Mouse (Mus musculus) CH12.LX (cell line): ENCODE data around the gene Nup54. TPM values are rescaled to one million over a fixed set of nuclear protein-coding genes. Genes with fewer than 3 reads are reported as not detected.

Source experiments
- DNase-seq: peaks from one replicate; pipeline ENCODE4 v3.0.0-alpha.2; 2013; ENCODE audit errors: extremely low read depth
- H3K27ac ChIP-seq: 2 replicates; pipeline ENCODE4 v1.5.1; 2012; ENCODE audit warnings: low read depth, mild to moderate bottlenecking, control low read depth, moderate library complexity; ENCODE audit not compliant: insufficient read depth
- H3K27me3 ChIP-seq: replicated peaks from 2 replicates; pipeline ENCODE3; 2012; ENCODE audit warnings: inconsistent platforms
- H3K36me3 ChIP-seq, 2 experiments: replicated peaks in 1 of 2; 2 replicates each; pipeline versions ENCODE3 to v1.6.1; 2012; ENCODE audit warnings: inconsistent platforms in 1 of 2, low read length in 1 of 2, mild to moderate bottlenecking in 1 of 2, mixed read lengths in 1 of 2, moderate library complexity in 1 of 2; ENCODE audit not compliant: control insufficient read depth in 1 of 2, insufficient read depth in 1 of 2
- H3K4me1 ChIP-seq, 2 experiments: 2 replicates each; pipeline ENCODE4 v1.6.1; 2012; ENCODE audit warnings: inconsistent platforms in 1 of 2, moderate library complexity in 1 of 2; ENCODE audit not compliant: insufficient read depth in 2 of 2, control insufficient read depth in 1 of 2
- H3K4me2 ChIP-seq: 2 replicates; pipeline ENCODE4 v1.6.1; 2012; ENCODE audit warnings: low read depth, mild to moderate bottlenecking, control low read depth; ENCODE audit not compliant: poor library complexity, insufficient read depth, severe bottlenecking
- H3K4me3 ChIP-seq, 3 experiments: fragments of 150-350 bp in 1 of 3; sonication (generic) in 1 of 3; replicated peaks in 1 of 3; 2 replicates each; pipeline versions ENCODE3 to v1.5.1; 2011 to 2012; ENCODE audit warnings: low read depth in 2 of 3, low read length in 2 of 3, mild to moderate bottlenecking in 2 of 3, moderate library complexity in 2 of 3, control low read depth in 1 of 3, improper control_type of control experiment in 1 of 3, inconsistent platforms in 1 of 3, mixed read lengths in 1 of 3; ENCODE audit not compliant: poor library complexity in 1 of 3
- H3K79me2 ChIP-seq: replicated peaks from 2 replicates; pipeline ENCODE4 v1.6.1; 2012; ENCODE audit warnings: mild to moderate bottlenecking, moderate library complexity; ENCODE audit not compliant: control insufficient read depth, poor library complexity, insufficient read depth, severe bottlenecking; ENCODE audit errors: extremely low read depth
- H3K9ac ChIP-seq: 2 replicates; pipeline ENCODE4 v1.6.1; 2012; ENCODE audit warnings: low read depth, mild to moderate bottlenecking, control low read depth, moderate library complexity; ENCODE audit not compliant: insufficient read depth
- H3K9me3 ChIP-seq: replicated peaks from 2 replicates; pipeline ENCODE3; 2012; ENCODE audit warnings: low read length, inconsistent platforms, mixed read lengths
- CHD1 ChIP-seq: IDR thresholded peaks from 2 replicates; pipeline ENCODE4 v1.6.1; 2012; ENCODE audit warnings: low read depth, low read length, improper control_type of control experiment, inconsistent platforms
- CHD2 ChIP-seq: IDR thresholded peaks from 2 replicates; pipeline ENCODE4 v1.6.1; 2011; ENCODE audit warnings: low read length, improper control_type of control experiment
- CTCF ChIP-seq, 2 experiments: IDR thresholded peaks in 1 of 2; conservative IDR thresholded peaks in 1 of 2; 2 replicates each; pipeline ENCODE4 v1.5.1; 2011 to 2012; ENCODE audit warnings: low read depth in 2 of 2, low read length in 2 of 2, improper control_type of control experiment in 1 of 2, inconsistent platforms in 1 of 2, mild to moderate bottlenecking in 1 of 2, moderate library complexity in 1 of 2
- ETS1 ChIP-seq: conservative IDR thresholded peaks from 2 replicates; pipeline ENCODE4 v1.6.1; 2012; ENCODE audit warnings: low read depth, mild to moderate bottlenecking, inconsistent platforms, low read length, improper control_type of control experiment, moderate library complexity
- HCFC1 ChIP-seq: IDR thresholded peaks from 2 replicates; pipeline ENCODE4 v1.6.1; 2012; ENCODE audit warnings: low read depth, mild to moderate bottlenecking, inconsistent platforms, low read length, improper control_type of control experiment
- IRF4 ChIP-seq: IDR thresholded peaks from 2 replicates; pipeline ENCODE4 v1.6.1; 2014; ENCODE audit warnings: low read depth, mild to moderate bottlenecking, inconsistent platforms, low read length, improper control_type of control experiment
- JUN ChIP-seq: IDR thresholded peaks from 2 replicates; pipeline ENCODE4 v1.6.1; 2011; ENCODE audit warnings: low read depth, mild to moderate bottlenecking, low read length, improper control_type of control experiment, moderate library complexity; ENCODE audit not compliant: insufficient read depth
- KAT2A ChIP-seq: IDR thresholded peaks from 2 replicates; pipeline ENCODE4 v1.6.1; 2012; ENCODE audit warnings: low read length, improper control_type of control experiment, inconsistent platforms; ENCODE audit not compliant: insufficient replicate concordance
- NELFE ChIP-seq: IDR thresholded peaks from 2 replicates; pipeline ENCODE4 v1.6.1; 2011; ENCODE audit warnings: low read depth, low read length, improper control_type of control experiment
- NRF1 ChIP-seq: IDR thresholded peaks from 2 replicates; pipeline ENCODE4 v1.6.1; 2014; ENCODE audit warnings: low read depth, mild to moderate bottlenecking, inconsistent platforms, low read length, improper control_type of control experiment, moderate library complexity
- RAD21 ChIP-seq: IDR thresholded peaks from 2 replicates; pipeline ENCODE4 v1.6.1; 2011; ENCODE audit warnings: low read depth, mild to moderate bottlenecking, low read length, improper control_type of control experiment, moderate library complexity
- RCOR1 ChIP-seq: conservative IDR thresholded peaks from 2 replicates; pipeline ENCODE4 v1.6.1; 2012; ENCODE audit warnings: low read depth, mild to moderate bottlenecking, inconsistent platforms, low read length, improper control_type of control experiment
- SIN3A ChIP-seq: IDR thresholded peaks from 2 replicates; pipeline ENCODE4 v1.6.1; 2012; ENCODE audit warnings: low read length, improper control_type of control experiment, inconsistent platforms
- SMC3 ChIP-seq: IDR thresholded peaks from 2 replicates; pipeline ENCODE4 v1.6.1; 2011; ENCODE audit warnings: low read depth, low read length, improper control_type of control experiment
- TBP ChIP-seq: conservative IDR thresholded peaks from 2 replicates; pipeline ENCODE4 v1.6.1; 2011; ENCODE audit warnings: low read depth, low read length, improper control_type of control experiment
- ZC3H11A ChIP-seq: IDR thresholded peaks from 2 replicates; pipeline ENCODE4 v1.6.1; 2012; ENCODE audit warnings: low read depth, mild to moderate bottlenecking, inconsistent platforms, low read length, improper control_type of control experiment
- ZKSCAN1 ChIP-seq: IDR thresholded peaks from 2 replicates; pipeline ENCODE4 v1.6.1; 2012; ENCODE audit warnings: low read depth, inconsistent platforms, low read length, improper control_type of control experiment, borderline replicate concordance
- ZNF384 ChIP-seq: IDR thresholded peaks from 2 replicates; pipeline ENCODE4 v1.6.1; 2012; ENCODE audit warnings: low read depth, low read length, improper control_type of control experiment, inconsistent platforms
- dilution Hi-C: fragments of 300-500 bp; cut with MboI; formaldehyde crosslinking; loops from 2 replicates; pipeline ENCODE4 v1.14.3; 2020; ENCODE audit warnings: low sequenced_read_pairs; ENCODE audit not compliant: extremely low pct_unique_long_range_greater_than_20kb, extremely low pct_ligation_motif_present
- in situ Hi-C: fragments of 300-500 bp; cut with MboI; formaldehyde crosslinking; loops from 3 replicates; pipeline ENCODE4 v1.14.3; 2019; ENCODE audit warnings: low sequenced_read_pairs, low pct_ligation_motif_present, low pct_unique_long_range_greater_than_20kb, mixed read lengths
- polyA plus RNA-seq: library from polyadenylated mRNA; unstranded; fragments of >175 nt; gene quantifications from 2 replicates; pipeline ENCODE4 v1.2.1, GENCODE M21; 2012; ENCODE audit warnings: low read depth; ENCODE audit not compliant: insufficient read length
- total RNA-seq, 2 experiments: library from RNA; depleted of rRNA; stranded (reverse); fragments of 300-350 nt in 1 of 2; fragments of >200 nt in 1 of 2; gene quantifications; 2 replicates each; pipeline ENCODE4 v1.2.3; 2012 to 2014

Gene Nup54
- total and polyA plus RNA-seq, 3 experiments, result 41.9 to 90.5 (median 72.5) TPM

DNA sequence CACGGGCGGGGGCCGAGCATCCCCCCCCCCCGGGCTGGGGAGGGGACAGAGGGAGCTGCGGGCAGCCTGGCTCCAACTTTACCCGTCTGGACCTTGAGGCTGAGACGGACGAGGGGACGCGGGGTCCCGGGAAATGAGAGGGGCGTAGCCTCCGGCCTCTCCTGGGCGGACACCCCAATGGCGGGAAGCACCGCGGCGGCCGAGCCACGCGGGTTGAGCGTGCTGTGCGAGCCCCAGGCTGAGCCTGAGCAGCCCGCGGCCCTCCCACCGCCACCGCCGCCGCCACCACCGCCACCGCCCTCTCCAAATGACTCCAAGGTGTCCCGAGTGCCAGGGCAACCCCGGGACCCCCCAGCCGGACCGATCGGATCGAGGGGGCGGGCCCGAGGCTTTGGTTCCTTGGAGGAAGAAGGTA lies 441 bp downstream of the Nup54 start:
- Histone ChIP-seq H3K36me3 (peaks cover 3 to 16% of the 10 kb centered on the region in 2 experiments), H3K4me3 (peak overlapping the region; percentile 82 to 97 (median 92))
- in situ Hi-C loops, result no loop called here
- TF ChIP-seq SIN3A (no peak), ZC3H11A (no peak), CHD1 (0 out of 2 replicates have a peak, but pooled peaks have one; percentile 12)
- TF ChIP-seq, all 38 proteins: peak for 1
- peaks cover 39% of the 10 kb centered on the region for H3K79me2 ChIP-seq
- DNase-seq, result peak; percentile 24
- peaks cover 0 to 22% of the 10 kb centered on the region in 2 experiments; a peak in 2 of 4 replicates for H3K4me1 ChIP-seq
- dilution Hi-C loops, result no loop called here
- peak overlapping the region; percentile 73; the same call in 1 of the 2 replicates for H3K4me2 ChIP-seq
- peak overlapping the region; percentile 23; the same call in 1 of the 2 replicates for H3K27ac ChIP-seq
- no peaks in the 10 kb centered on the region for H3K27me3 ChIP-seq
- no peaks in the 10 kb centered on the region for H3K9me3 ChIP-seq
- H3K9ac ChIP-seq, result peak overlapping the region; percentile 94

DNA sequence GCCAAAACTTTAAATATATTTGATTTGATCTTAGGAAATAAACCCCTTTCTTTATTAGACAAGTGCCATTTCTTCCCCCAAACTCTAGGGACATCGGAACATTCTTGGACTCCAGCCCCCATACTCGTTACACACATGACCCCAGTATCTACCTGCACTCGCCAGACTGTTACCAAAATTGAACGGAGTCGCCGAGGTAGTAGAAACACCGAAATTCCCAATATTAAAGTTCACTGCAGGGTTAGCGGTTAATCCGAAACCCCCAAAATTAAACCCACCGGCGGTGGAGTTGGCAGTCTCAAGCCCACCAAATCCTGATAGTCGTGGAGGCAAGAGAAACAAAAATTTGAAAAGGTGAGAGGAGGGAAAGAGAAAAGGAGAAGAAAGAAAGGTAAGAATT lies 949 bp downstream of the Nup54 start:
- H3K79me2 ChIP-seq, result peaks cover 39% of the 10 kb centered on the region
- in situ Hi-C loops (no loop called here), dilution Hi-C loops (no loop called here)
- DNase-seq, result no peak
- peak overlapping the region; percentile 82 to 97 (median 92) for H3K4me3 ChIP-seq
- TF ChIP-seq ZKSCAN1 (no peak), NRF1 (no peak), SMC3 (no peak), CTCF (conservative IDR thresholded peaks at IDR 0.05 in 1 of 2, IDR thresholded peaks at IDR 0.05 in 1 of 2; ENCODE audit: low read depth in 2 of 2, low read length in 2 of 2) (no peak), NELFE (no peak), RAD21 (no peak), ETS1 (no peak), HCFC1 (no peak)
- TF ChIP-seq, all 38 proteins: peak for 0
- peaks cover 5 to 21% of the 10 kb centered on the region in 2 experiments for H3K36me3 ChIP-seq
- H3K27me3 ChIP-seq, result no peaks in the 10 kb centered on the region
- H3K4me1 ChIP-seq, result peaks cover 0 to 22% of the 10 kb centered on the region in 2 experiments; a peak in 2 of 4 replicates
- peak overlapping the region; percentile 73 for H3K4me2 ChIP-seq
- H3K9ac ChIP-seq, result peak overlapping the region; percentile 94
- H3K27ac ChIP-seq, result no peak overlapping the region
- H3K9me3 ChIP-seq, result no peaks in the 10 kb centered on the region

DNA sequence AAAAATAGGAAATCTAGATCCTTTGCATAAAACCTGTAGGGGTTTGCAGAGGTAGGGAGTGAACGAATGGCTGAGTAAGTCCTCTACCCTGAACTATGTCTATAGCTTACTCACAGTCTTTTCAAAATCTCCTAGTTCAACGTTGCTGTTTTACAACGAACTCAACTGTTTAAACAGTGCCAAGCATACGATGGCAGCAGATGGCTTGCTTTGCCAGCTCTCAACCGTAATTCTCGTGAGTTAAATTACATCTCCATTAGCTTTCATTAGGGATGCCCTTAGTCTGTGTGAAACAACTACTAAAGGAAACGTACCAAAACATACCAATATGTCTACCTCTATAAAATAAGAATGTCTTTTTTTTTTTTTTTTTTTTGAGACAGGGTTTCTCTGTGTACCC lies 3.4 kb downstream of the Nup54 start:
- in situ Hi-C loops (no loop called here), dilution Hi-C loops (no loop called here)
- Histone ChIP-seq H3K36me3 (peaks cover 25 to 44% of the 10 kb centered on the region in 2 experiments), H3K79me2 (peaks cover 45% of the 10 kb centered on the region), H3K9me3 (peaks cover 9% of the 10 kb centered on the region), H3K9ac (no peak overlapping the region), H3K27me3 (no peaks in the 10 kb centered on the region), H3K4me2 (no peak overlapping the region), H3K27ac (no peak overlapping the region), H3K4me1 (peaks cover 0 to 22% of the 10 kb centered on the region in 2 experiments; a peak in 2 of 4 replicates), H3K4me3 (no peak overlapping the region)
- TF ChIP-seq ZNF384 (no peak), CTCF (conservative IDR thresholded peaks at IDR 0.05 in 1 of 2, IDR thresholded peaks at IDR 0.05 in 1 of 2; ENCODE audit: low read depth in 2 of 2, low read length in 2 of 2) (no peak), TBP (no peak), NELFE (no peak), IRF4 (no peak), KAT2A (no peak), CHD2 (no peak), RCOR1 (no peak), HCFC1 (no peak), JUN (no peak), ZKSCAN1 (no peak)
- DNase-seq, result no peak
